Mouse (Mus musculus): ENCODE results near the gene Apex1. TPM values are rescaled to one million over a fixed set of nuclear protein-coding genes. Genes with fewer than 3 reads are reported as not detected.
"Not testable (repeated sequence)": the region's sequence is repeated elsewhere in the genome, so short reads cannot be mapped to it uniquely, and the experiment has no call there.

Apex1 gene
- total RNA-seq, 2 experiments from 2014 or later = 32.7 to 33.4 TPM

DNA sequence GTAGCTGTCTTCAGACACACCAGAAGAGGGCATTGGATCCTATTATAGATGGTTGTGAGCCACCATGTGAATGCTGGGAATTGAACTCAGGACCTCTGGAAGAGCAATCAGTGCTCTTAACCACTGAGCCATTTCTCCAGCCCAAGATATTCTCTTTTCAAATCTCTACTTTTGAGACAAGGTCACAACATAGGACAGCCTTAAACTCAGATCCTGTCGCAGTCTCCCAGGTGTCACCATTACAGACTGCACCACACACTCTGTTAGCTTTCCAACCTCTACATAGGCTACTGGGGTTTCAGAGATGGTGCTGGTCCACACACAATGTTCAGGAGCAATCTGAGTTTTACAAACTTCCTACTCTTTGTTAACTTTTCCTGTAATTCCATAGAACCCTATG lies 1.3 kb upstream of the Apex1 start:
- intact Hi-C loops (cut with DNase I; ENCODE audit: low total_unique reads); DNase-seq: not testable (repeated sequence)

DNA sequence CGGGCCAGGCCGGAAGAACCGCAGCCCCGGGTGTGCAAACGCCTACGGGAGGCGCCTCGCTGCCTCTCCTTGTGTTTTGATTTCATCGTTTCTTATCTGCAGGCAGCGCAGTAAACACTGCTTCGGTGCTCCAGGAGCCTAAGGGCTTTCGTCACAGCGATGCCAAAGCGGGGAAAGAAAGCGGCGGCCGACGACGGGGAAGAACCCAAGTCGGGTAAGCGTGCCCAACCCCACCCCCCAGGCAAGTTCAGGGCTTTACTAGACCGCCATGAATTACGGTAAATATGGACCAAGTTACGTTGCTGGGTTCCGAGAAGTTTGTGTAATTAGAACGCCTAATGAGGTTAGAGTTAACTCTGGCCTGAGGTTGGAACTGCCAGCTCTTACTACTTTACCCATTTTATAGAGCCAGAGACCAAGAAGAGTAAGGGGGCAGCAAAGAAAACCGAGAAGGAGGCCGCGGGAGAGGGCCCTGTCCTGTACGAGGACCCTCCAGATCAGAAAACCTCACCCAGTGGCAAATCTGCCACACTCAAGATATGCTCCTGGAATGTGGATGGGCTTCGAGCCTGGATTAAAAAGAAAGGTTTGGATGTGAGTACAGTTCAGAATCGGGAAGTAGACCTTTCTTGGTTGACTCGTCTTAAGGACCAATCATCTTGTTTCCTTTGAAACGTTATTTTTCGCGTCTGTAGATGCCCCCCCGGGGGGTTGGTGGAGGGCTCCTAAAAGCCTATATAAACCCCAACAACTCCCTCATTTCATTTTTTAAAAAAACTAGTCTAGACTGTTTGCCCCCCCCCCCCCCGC lies 548 bp downstream of the Apex1 start:
- no peak for DNase-seq
- intact Hi-C loops (cut with DNase I; ENCODE audit: low total_unique reads) = no loop called here

GRCm38 (mm10) chr14:50927366-50927765 lies 2.6 kb downstream of the Apex1 start:
- intact Hi-C loops (cut with DNase I; ENCODE audit: low total_unique reads) = no loop called here

GRCm38 (mm10) chr14:50929951-50930350 lies 5.2 kb downstream of the Apex1 start:
- intact Hi-C loops (cut with DNase I; ENCODE audit: low total_unique reads) = loop anchor here (5.0 kb wide), 1 partner anchor 128 kb away; no protein-coding TSS in a partner anchor

More at GRCm38 (mm10) chr14:50927366-50927765, 2.6 kb downstream of the Apex1 start:
- no peak for DNase-seq

DNA sequence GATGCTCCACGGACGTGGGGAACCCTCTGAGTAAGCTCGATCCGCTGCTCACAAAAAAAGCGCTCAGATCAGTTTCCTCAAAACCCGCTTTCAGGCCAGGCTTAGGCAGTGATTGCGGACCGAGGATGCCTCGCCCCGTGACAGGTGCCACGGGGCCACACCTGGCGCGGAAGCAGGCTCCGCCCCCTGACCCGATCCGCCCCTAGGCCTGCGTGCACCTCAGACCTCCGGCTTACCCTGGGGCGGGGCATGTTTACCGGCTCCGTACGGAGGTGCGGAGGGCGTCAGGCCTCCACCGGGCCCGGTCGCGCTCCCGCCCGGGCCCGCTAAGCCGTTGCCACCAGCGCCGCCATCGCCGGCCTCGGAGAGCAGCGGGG lies 5.6 kb downstream of the Apex1 start:
- intact Hi-C loops (cut with DNase I; ENCODE audit: low total_unique reads) = loop anchor here (5.0 kb wide), 1 partner anchor 128 kb away; no protein-coding TSS in a partner anchor
- peak; percentile 53 for DNase-seq

More at GRCm38 (mm10) chr14:50929951-50930350, 5.2 kb downstream of the Apex1 start:
- peak; percentile 6 for DNase-seq

DNA sequence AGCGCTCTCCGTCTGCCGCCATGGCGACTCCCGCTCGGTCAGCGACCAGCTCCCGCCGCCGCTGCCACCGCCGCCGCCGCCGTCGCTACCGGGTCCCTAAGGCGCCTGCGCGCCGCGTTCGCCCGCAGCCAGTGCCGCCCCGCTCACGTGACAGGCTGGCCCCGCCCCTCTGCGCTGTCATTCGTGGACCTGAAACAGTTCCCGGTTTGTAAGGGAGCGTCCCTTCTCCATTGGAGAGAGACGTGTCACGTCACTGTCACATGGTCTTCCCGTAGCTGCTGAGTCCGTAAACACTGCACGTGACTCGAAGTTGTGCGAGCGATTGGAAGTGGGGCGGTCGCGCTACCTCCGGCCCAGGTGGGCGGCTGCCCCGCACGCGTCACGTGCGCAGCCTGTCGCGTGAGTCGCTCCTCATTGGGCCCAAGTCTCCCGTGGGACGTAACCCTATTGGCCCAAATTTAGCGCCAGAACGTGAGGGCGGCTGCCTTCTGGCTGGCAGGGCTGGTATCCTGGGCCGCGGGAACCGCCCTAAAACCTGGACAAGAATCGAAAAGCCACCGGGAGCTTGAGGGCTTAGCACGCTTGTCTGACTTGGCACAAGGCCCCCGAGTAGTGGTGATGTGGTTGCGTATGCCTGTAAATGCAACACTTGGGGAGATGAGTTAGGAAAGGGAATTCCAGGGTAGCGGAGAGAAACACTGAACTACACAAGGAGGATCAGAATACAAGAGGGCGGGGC lies 6.2 kb downstream of the Apex1 start, which contains the start of the genes Pip4p1 and Pnp:
Gene Pip4p1, minus strand, starts transcription at position 103 of the 739 bp plus-strand sequence.
Gene Pnp, plus strand, starts transcription at position 329 of the 739 bp plus-strand sequence.
- peak; percentile 99 for DNase-seq
- intact Hi-C loops (cut with DNase I; ENCODE audit: low total_unique reads) = loop anchor here (5.0 kb wide), 1 partner anchor 129 kb away; no protein-coding TSS in a partner anchor

GRCm38 (mm10) chr14:50931493-50932020 lies 6.8 kb downstream of the Apex1 start:
- DNase-seq = no peak
- intact Hi-C loops (cut with DNase I; ENCODE audit: low total_unique reads) = loop anchor here (5.0 kb wide), 1 partner anchor 129 kb away; no protein-coding TSS in a partner anchor

DNA sequence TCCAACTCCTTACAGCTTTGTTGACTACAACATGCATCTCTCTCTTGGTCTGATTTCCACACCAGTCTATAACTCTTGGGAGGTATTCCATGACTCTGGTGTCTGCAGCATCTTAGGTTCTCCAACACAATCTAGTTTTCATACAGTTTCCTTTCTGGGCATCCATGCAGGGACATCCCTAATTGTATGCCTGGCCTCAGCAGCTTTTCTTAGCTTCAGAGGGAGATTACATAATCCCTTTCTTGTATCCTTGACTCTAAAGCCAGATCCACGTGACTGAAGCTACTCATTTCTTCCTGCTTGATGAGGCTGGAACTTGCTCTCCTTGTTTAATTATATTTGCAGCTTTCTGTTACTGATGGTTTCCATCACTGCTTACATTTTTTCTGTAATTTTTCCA lies 11.9 kb downstream of the Apex1 start:
- intact Hi-C loops (cut with DNase I; ENCODE audit: low total_unique reads) = no loop called here

GRCm38 (mm10) chr14:50938119-50938908 lies 13.5 kb downstream of the Apex1 start:
- intact Hi-C loops (cut with DNase I; ENCODE audit: low total_unique reads) = no loop called here
- DNase-seq = no peak

More for the DNA sequence above, 11.9 kb downstream of the Apex1 start:
- DNase-seq = no peak

- no peak for DNase-seq
- intact Hi-C loops (cut with DNase I; ENCODE audit: low total_unique reads) = no loop called here
These were observed 14.2 kb downstream of the Apex1 start for GRCm38 (mm10) chr14:50938940-50939339.

DNA sequence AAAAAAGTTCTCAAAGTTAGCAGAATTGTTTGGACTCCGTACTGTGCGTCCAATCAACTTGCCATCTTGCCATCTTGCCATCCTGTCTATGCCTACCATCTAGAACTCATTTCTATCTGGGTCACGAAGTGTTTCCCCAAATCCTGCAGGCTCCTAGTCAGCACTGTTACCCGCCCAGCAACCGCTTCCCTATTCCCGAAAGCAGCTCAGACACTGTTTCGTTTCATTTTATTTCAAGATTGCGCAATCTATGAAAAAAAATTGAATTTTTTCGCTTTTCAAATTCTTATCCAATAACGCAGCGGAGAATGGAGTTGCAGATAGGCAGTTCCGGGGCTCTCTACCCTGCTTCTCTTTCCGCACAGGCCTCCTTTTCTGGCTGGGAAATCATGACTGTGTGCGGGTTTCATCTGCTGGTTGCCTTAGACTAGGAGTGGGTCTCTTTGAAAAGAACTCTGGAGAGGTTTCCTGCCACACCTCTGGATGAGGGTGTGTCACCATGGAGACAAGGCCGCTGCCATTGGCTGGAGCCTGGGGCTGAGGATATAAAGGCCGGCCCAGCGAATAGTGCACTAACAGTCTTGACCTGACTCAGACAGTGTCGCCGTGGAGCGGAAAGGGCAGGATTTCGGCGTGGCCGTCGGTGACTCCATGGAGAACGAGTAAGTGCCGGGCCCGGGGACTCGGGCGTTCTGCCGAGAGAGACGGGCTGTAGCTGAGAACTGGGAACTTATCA lies 19.3 kb downstream of the Apex1 start, which contains the start of gene Gm49342:
Gene Gm49342, plus strand, starts transcription at position 586 of the 736 bp plus-strand sequence.
- intact Hi-C loops (cut with DNase I; ENCODE audit: low total_unique reads) = no loop called here
- DNase-seq = peak; percentile 95

DNA sequence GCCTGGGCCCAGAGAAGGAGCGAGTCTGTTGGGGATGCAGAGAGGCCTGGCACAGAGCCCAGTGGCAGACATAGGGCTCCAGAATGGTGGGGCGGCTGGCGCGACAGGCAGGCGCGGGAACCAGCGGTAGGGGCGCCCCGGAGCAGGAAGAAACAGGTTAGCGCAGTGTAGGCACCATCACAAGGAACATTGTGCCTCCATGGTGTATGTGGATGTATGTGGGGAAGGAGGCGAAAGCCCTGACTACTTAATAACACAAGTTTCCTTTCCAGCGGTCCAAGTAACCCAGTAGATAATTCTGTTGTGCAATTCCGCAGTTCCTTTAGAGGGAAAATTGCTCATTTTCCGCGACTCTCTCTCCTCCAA lies 19.9 kb downstream of the Apex1 start:
- intact Hi-C loops (cut with DNase I; ENCODE audit: low total_unique reads); DNase-seq: not testable (repeated sequence)

DNA sequence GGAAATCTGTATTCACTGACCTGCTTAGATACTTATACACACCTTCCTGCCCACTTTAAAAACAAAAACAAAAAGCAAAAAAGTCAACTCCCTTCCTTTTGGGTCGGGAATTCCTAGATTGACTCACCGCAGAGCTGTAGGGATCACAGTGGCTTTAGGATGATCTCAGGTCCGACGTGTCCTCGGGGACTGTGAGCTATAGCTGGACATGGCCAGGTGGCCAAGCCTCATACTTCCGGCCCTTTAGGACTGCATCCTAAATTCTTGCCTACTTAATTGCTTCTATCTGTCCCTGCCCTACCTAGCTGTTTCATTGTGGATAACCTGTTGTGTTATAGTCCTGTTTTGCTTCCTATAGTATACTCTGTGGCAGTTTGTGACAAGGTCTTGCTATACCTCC lies 20.3 kb downstream of the Apex1 start:
- intact Hi-C loops (cut with DNase I; ENCODE audit: low total_unique reads) = not testable (repeated sequence)

DNA sequence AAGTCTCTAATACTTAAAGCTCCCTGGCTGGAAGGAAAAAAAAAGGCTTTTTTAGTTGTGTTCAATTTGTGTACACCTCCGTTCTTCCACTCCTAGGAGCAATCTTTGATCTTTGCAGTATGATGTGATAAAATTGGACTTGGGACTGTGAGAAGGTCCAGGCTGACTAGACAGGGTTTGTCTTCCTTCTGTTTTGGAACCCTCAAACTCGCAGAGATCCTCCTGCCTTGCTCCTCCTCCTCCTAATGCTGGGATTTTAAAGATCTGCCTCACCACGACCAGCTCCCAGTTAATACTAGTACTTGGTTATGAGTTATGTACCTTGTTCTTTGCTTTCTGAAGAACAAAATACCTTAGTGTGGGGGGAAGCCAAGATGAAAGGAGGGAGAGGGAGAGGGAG lies 20.8 kb downstream of the Apex1 start:
- intact Hi-C loops (cut with DNase I; ENCODE audit: low total_unique reads) = not testable (repeated sequence)

More for the DNA sequence above, 20.3 kb downstream of the Apex1 start:
- not testable (repeated sequence) for DNase-seq

DNA sequence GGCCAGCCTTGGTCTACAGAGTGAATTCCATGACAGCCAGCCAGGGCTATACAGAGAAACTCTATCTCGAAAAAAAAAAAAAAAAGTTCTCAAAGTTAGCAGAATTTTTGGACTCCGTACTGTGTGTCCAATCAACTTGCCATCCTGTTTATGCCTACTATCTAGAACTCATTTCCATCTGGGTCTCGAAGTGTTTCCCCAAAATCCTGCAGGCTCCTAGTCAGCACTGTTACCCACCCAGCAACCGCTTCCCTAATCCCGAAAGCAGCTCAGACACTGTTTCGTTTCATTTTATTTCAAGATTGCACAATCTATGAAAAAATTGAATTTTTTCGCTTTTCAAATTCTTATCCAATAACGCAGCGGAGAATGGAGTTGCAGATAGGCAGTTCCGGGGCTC lies 30.7 kb downstream of the Apex1 start:
- no peak for DNase-seq
- intact Hi-C loops (cut with DNase I; ENCODE audit: low total_unique reads) = no loop called here

More for the DNA sequence above, 20.8 kb downstream of the Apex1 start:
- not testable (repeated sequence) for DNase-seq

GRCm38 (mm10) chr14:50955942-50956508 lies 31.3 kb downstream of the Apex1 start, which contains the start of gene Pnp2:
Gene Pnp2 (plus strand): TSS chr14:50955992.
- peak; percentile 41 for DNase-seq
- intact Hi-C loops (cut with DNase I; ENCODE audit: low total_unique reads) = not testable (repeated sequence)

- DNase-seq; intact Hi-C loops (cut with DNase I; ENCODE audit: low total_unique reads): not testable (repeated sequence)
These were observed 32.0 kb downstream of the Apex1 start for GRCm38 (mm10) chr14:50956724-50957123.

DNA sequence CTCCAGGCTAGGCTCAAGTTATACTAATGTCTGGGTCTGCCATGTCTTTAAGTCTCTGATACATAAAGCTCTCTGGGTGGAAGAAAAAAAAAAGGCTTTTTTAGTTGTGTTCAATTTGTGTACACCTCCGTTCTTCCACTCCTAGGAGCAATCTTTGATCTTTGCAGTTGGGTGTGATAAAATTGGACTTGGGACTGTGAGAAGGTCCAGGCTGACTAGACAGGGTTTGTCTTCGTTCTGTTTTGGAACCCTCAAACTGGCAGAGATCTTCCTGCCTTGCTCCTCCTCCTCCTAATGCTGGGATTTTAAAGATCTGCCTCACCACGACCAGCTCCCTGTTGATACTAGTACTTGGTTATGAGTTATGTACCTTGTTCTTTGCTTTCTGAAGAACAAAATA lies 32.4 kb downstream of the Apex1 start:
- DNase-seq; intact Hi-C loops (cut with DNase I; ENCODE audit: low total_unique reads): not testable (repeated sequence)

Data from gastrocnemius, postnatal 14 days (tissue).